Comparison of ENCODE assay signal across 23 mouse cellular contexts in the genomic region with DNA sequence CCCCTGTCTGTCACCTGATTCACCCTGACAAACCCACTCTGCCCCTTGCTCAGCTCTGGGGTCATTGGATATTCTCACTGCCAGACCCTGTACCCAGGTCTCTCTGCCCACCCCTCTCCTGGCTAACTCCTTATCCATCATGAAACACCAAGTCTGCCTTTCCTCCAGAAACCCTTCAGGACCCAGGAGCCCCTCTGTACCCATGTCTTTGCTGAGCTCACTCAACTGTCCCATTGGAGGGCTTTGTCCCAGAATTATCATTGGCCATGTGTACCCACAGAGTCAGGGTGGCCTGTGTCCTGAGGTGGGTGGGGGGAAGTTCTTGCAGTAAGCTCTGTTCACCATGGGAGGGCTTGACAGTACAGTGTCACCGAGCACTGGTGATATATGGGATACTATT. TPM values are rescaled to one million over a fixed set of nuclear protein-coding genes. Genes with fewer than 3 reads are reported as not detected.
DNase-seq lines count a peak whose midpoint lies in the region; ATAC-seq and TF ChIP-seq lines count a peak whose summit lies in the region.
"Had no signal": no experiment of that assay in that cellular context is flagged by ENCODE, and none has a peak within 500 bp of the region (broad histone marks: within the 10 kb centered on the region; RNA-seq: fewer than 3 reads in every experiment).

No protein-coding gene starts in this region.

- H3K27ac ChIP-seq in heart, adult 2 months, result peak overlapping the region; percentile 49
- H3K27ac ChIP-seq in kidney, embryonic 15.5 days, result no peak overlapping the region
- H3K27ac ChIP-seq in kidney, embryonic 16.5 days (ENCODE audit: low read length), result no peak overlapping the region
- H3K27ac ChIP-seq in midbrain, embryonic 15.5 days, result no peak overlapping the region
- no peak overlapping the region for H3K27ac ChIP-seq in midbrain, embryonic 14.5 days (replicated peaks; ENCODE audit: low read depth, low read length)
- peak overlapping the region; percentile 71 for H3K27ac ChIP-seq in limb, embryonic 10.5 days
- H3K27ac ChIP-seq: neural tube, embryonic 12.5 days had no signal

- H3K9ac ChIP-seq in heart, adult 2 months (ENCODE audit: low read depth, low read length), result no peak overlapping the region
- H3K9ac ChIP-seq in kidney, embryonic 15.5 days, result no peak overlapping the region
- no peak overlapping the region for H3K9ac ChIP-seq in kidney, embryonic 16.5 days (replicated peaks; ENCODE audit: low read length)
- no peak overlapping the region for H3K9ac ChIP-seq in midbrain, embryonic 15.5 days
- no peak overlapping the region for H3K9ac ChIP-seq in midbrain, embryonic 14.5 days (replicated peaks; ENCODE audit: low read length)
- H3K9ac ChIP-seq: neural tube, embryonic 12.5 days had no signal

- TF ChIP-seq POLR2A in heart, adult 2 months (IDR thresholded peaks at IDR 0.05; ENCODE audit: insufficient read depth, low read depth, low read length), result no peak

- ATAC-seq in kidney, embryonic 15.5 days (replicated peaks; ENCODE audit: low FRiP score), result 0 out of 2 replicates have a peak, but pooled peaks have one; percentile 13
- no peak for ATAC-seq in kidney, embryonic 16.5 days (ENCODE audit: low FRiP score, low TSS enrichment)
- ATAC-seq in midbrain, embryonic 15.5 days (replicated peaks), result peak; percentile 18
- ATAC-seq in midbrain, embryonic 14.5 days (ENCODE audit: low FRiP score, low TSS enrichment), result no peak
- ATAC-seq: inflammation-experienced regulatory T-cells, adult 6 months had no signal

- WGBS in heart, adult 2 months, result 93% methylated on average over 1 of the region's 1 CpGs
- WGBS in kidney, embryonic 15.5 days, result 87% methylated on average over 1 of the region's 1 CpGs
- WGBS in kidney, embryonic 16.5 days, result 77% methylated on average over 1 of the region's 1 CpGs
- 87% methylated on average over 1 of the region's 1 CpGs for WGBS in midbrain, embryonic 15.5 days
- 92% methylated on average over 1 of the region's 1 CpGs for WGBS in midbrain, embryonic 14.5 days
- WGBS in limb, embryonic 10.5 days, result 90% methylated on average over 1 of the region's 1 CpGs

- no peak for TF ChIP-seq CTCF in heart, adult 2 months (IDR thresholded peaks at IDR 0.05)

- no peak for DNase-seq in heart, adult 2 months
- DNase-seq in heart, adult 18-20 months, result no peak
- no peak for DNase-seq in midbrain, embryonic 14.5 days
- no peak for DNase-seq in limb, embryonic 10.5 days (ENCODE audit: low spot score)
- no peak for DNase-seq in left cerebral cortex, adult 18-20 months (ENCODE audit: low spot score in 2 of 2)
- DNase-seq: cerebellum, postnatal 10 days; left cerebral cortex, postnatal 4 days had no signal

- no peaks in the 10 kb centered on the region for H3K36me3 ChIP-seq in heart, adult 2 months (ENCODE audit: control insufficient read depth, insufficient read depth, low read length)
- no peaks in the 10 kb centered on the region for H3K36me3 ChIP-seq in kidney, embryonic 15.5 days
- no peaks in the 10 kb centered on the region for H3K36me3 ChIP-seq in kidney, embryonic 16.5 days (ENCODE audit: insufficient read depth, low read length)
- H3K36me3 ChIP-seq in midbrain, embryonic 15.5 days (replicated peaks), result 0 out of 2 replicates have a peak, but pooled peaks cover 5% of the 10 kb centered on the region
- H3K36me3 ChIP-seq in midbrain, embryonic 14.5 days (ENCODE audit: control insufficient read depth, insufficient read depth, low read length), result no peaks in the 10 kb centered on the region
- H3K36me3 ChIP-seq in limb, embryonic 10.5 days, result no peaks in the 10 kb centered on the region
- H3K36me3 ChIP-seq: G1E; neural tube, embryonic 12.5 days had no signal

- no peak overlapping the region for H3K4me3 ChIP-seq in heart, adult 2 months
- H3K4me3 ChIP-seq in kidney, embryonic 15.5 days (replicated peaks), result no peak overlapping the region
- no peak overlapping the region for H3K4me3 ChIP-seq in kidney, embryonic 16.5 days (ENCODE audit: low read length)
- no peak overlapping the region for H3K4me3 ChIP-seq in midbrain, embryonic 15.5 days
- no peak overlapping the region for H3K4me3 ChIP-seq in midbrain, embryonic 14.5 days (replicated peaks; ENCODE audit: low read depth, low read length)
- H3K4me3 ChIP-seq in limb, embryonic 10.5 days, result no peak overlapping the region
- H3K4me3 ChIP-seq: erythroblast, embryonic 14.5 days; neural tube, embryonic 12.5 days had no signal

- no peaks in the 10 kb centered on the region for H3K27me3 ChIP-seq in heart, adult 2 months (ENCODE audit: control insufficient read depth, insufficient read depth, low read length)
- H3K27me3 ChIP-seq in kidney, embryonic 15.5 days, result no peaks in the 10 kb centered on the region
- H3K27me3 ChIP-seq in kidney, embryonic 16.5 days (ENCODE audit: insufficient read depth, low read length), result no peaks in the 10 kb centered on the region
- H3K27me3 ChIP-seq in midbrain, embryonic 15.5 days (replicated peaks), result no peaks in the 10 kb centered on the region
- H3K27me3 ChIP-seq in midbrain, embryonic 14.5 days (ENCODE audit: control insufficient read depth, insufficient read depth, low read length), result no peaks in the 10 kb centered on the region
- H3K27me3 ChIP-seq in limb, embryonic 10.5 days (ENCODE audit: low read depth, poor library complexity, severe bottlenecking), result no peaks in the 10 kb centered on the region
- H3K27me3 ChIP-seq: CH12.LX; neural tube, embryonic 12.5 days; Patski had no signal

- H3K4me1 ChIP-seq in heart, adult 2 months (ENCODE audit: control insufficient read depth, insufficient read depth, low read length), result peaks cover 8% of the 10 kb centered on the region
- H3K4me1 ChIP-seq in kidney, embryonic 15.5 days, result peaks cover 13% of the 10 kb centered on the region
- H3K4me1 ChIP-seq in kidney, embryonic 16.5 days (ENCODE audit: insufficient read depth, low read length), result 0 out of 2 replicates have a peak, but pooled peaks cover 9% of the 10 kb centered on the region
- 0 out of 2 replicates have a peak, but pooled peaks cover 3% of the 10 kb centered on the region for H3K4me1 ChIP-seq in midbrain, embryonic 15.5 days
- no peaks in the 10 kb centered on the region for H3K4me1 ChIP-seq in midbrain, embryonic 14.5 days (ENCODE audit: control insufficient read depth, insufficient read depth, low read length)
- peaks cover 36% of the 10 kb centered on the region for H3K4me1 ChIP-seq in limb, embryonic 10.5 days

- no peak overlapping the region for H3K4me2 ChIP-seq in kidney, embryonic 15.5 days
- no peak overlapping the region for H3K4me2 ChIP-seq in kidney, embryonic 16.5 days (replicated peaks; ENCODE audit: low read depth, low read length)
- H3K4me2 ChIP-seq in midbrain, embryonic 15.5 days, result no peak overlapping the region
- no peak overlapping the region for H3K4me2 ChIP-seq in midbrain, embryonic 14.5 days (ENCODE audit: low read length)
- H3K4me2 ChIP-seq: neural tube, embryonic 12.5 days had no signal

- no peak for TF ChIP-seq EP300 in heart, adult 2 months (IDR thresholded peaks at IDR 0.05; ENCODE audit: insufficient read depth, low read depth, low read length)

- H3K9me3 ChIP-seq in kidney, embryonic 15.5 days (replicated peaks), result 0 out of 2 replicates have a peak, but pooled peaks cover 4% of the 10 kb centered on the region
- peaks cover 4% of the 10 kb centered on the region; the same call in 1 of the 2 replicates for H3K9me3 ChIP-seq in kidney, embryonic 16.5 days (ENCODE audit: low read length)
- no peaks in the 10 kb centered on the region for H3K9me3 ChIP-seq in midbrain, embryonic 15.5 days
- no peaks in the 10 kb centered on the region for H3K9me3 ChIP-seq in midbrain, embryonic 14.5 days (ENCODE audit: control insufficient read depth, low read length)
- H3K9me3 ChIP-seq in limb, embryonic 10.5 days (replicated peaks), result no peaks in the 10 kb centered on the region
- H3K9me3 ChIP-seq: G1E had no signal

- intact Hi-C loops in heart, adult 2 months (cut with DNase I), result loop anchor here (1.0 to 5.0 kb wide), 5 partner anchors 45 to 398 kb away; a partner anchor contains a TSS

- no peaks in the 10 kb centered on the region for H3K79me2 ChIP-seq in heart, adult 2 months (replicated peaks; ENCODE audit: control insufficient read depth, insufficient read depth, low read length)

RNA-seq across cellular contexts. Expression of a gene that starts 43.9 kb away (rescaled TPM):
- 10 to 100 TPM; 13.2 to 16.2 TPM for total RNA-seq in heart, adult 2 months (2021)
- 16.7 and 20.2 TPM in 2 replicates for polyA plus RNA-seq in heart, adult 2 months (2012; rRNA removed)
- 10 to 100 TPM; 14.4 to 17.9 TPM for total RNA-seq in heart, adult 18-20 months (2021)
- 36.0 and 36.7 TPM in 2 replicates for polyA plus RNA-seq in kidney, embryonic 15.5 days (2015; fragmentation: Nextera tagmentation; extraction: Ambion mirVana)
- polyA plus RNA-seq in kidney, embryonic 16.5 days (2015; fragmentation: Nextera tagmentation; extraction: Ambion mirVana), result 40.1 and 40.4 TPM in 2 replicates
- 18.8 TPM in 2 replicates for polyA plus RNA-seq in midbrain, embryonic 15.5 days (2015; fragmentation: Nextera tagmentation; extraction: Ambion mirVana)
- polyA plus RNA-seq in midbrain, embryonic 14.5 days (2014; fragmentation: Nextera tagmentation; extraction: Ambion mirVana), result 18.9 and 19.6 TPM in 2 replicates
- polyA plus RNA-seq in limb, embryonic 10.5 days (2016; fragmentation: Nextera tagmentation; extraction: Ambion mirVana), result 15.6 and 20.1 TPM in 2 replicates
- 10 to 100 TPM; 26.5 to 30.5 TPM for total RNA-seq in left cerebral cortex, adult 18-20 months (2021)

RNA-seq across cellular contexts. Expression of a gene that starts 54.0 kb away (rescaled TPM):
- total RNA-seq in heart, adult 2 months (2021), result not detected
- not detected in 2 replicates for polyA plus RNA-seq in heart, adult 2 months (2012; rRNA removed)
- total RNA-seq in heart, adult 18-20 months (2021), result not detected
- polyA plus RNA-seq in kidney, embryonic 15.5 days (2015; fragmentation: Nextera tagmentation; extraction: Ambion mirVana), result 0.35 and 0.38 TPM in 2 replicates
- 0.27 and 0.29 TPM in 2 replicates for polyA plus RNA-seq in kidney, embryonic 16.5 days (2015; fragmentation: Nextera tagmentation; extraction: Ambion mirVana)
- polyA plus RNA-seq in midbrain, embryonic 15.5 days (2015; fragmentation: Nextera tagmentation; extraction: Ambion mirVana), result 0.11 TPM in 1 of 2 replicates, not detected in the other
- not detected in 2 replicates for polyA plus RNA-seq in midbrain, embryonic 14.5 days (2014; fragmentation: Nextera tagmentation; extraction: Ambion mirVana)
- not detected in 2 replicates for polyA plus RNA-seq in limb, embryonic 10.5 days (2016; fragmentation: Nextera tagmentation; extraction: Ambion mirVana)
- total RNA-seq in left cerebral cortex, adult 18-20 months (2021), result under 1 TPM in 1 of 2 experiments, not detected in 1; 0.33 TPM
- total RNA-seq: CH12.LX; G1E; gastrocnemius, postnatal 14 days; layer of hippocampus, postnatal 10 days; left cerebral cortex, postnatal 4 days; liver, adult 2 months had no signal
- polyA plus RNA-seq: embryonic facial prominence, embryonic 11.5 days; erythroblast, embryonic 14.5 days; forebrain, embryonic 16.5 days; G1E; heart, postnatal 0 days; inflammation-experienced regulatory T-cells, adult 6 months; liver, adult 2 months; neural tube, embryonic 12.5 days; spleen, adult 2 months had no signal

Comparison
In these comparisons a context has a peak if more than half of its experiments do, and no peak if none do; other contexts are left out.
1. ATAC-seq: peak in kidney, embryonic 15.5 days (single experiment) and midbrain, embryonic 15.5 days (single experiment); none in kidney, embryonic 16.5 days (single experiment) and midbrain, embryonic 14.5 days (single experiment).
2. H3K27ac ChIP-seq: peak in heart, adult 2 months (single experiment) and limb, embryonic 10.5 days (single experiment); none in kidney, embryonic 15.5 days (single experiment), kidney, embryonic 16.5 days (single experiment), midbrain, embryonic 15.5 days (single experiment) and midbrain, embryonic 14.5 days (single experiment).